Mouse (Mus musculus) CH12.LX (cell line): ENCODE measurements around the gene Mcm8. TPM values are rescaled to one million over a fixed set of nuclear protein-coding genes. Genes with fewer than 3 reads are reported as not detected.

Experiments
- DNase-seq: peaks from one replicate; pipeline ENCODE4 v3.0.0-alpha.2; 2013; ENCODE audit errors: extremely low read depth
- H3K27ac ChIP-seq: 2 replicates; pipeline ENCODE4 v1.5.1; 2012; ENCODE audit warnings: low read depth, mild to moderate bottlenecking, control low read depth, moderate library complexity; ENCODE audit not compliant: insufficient read depth
- H3K27me3 ChIP-seq: replicated peaks from 2 replicates; pipeline ENCODE3; 2012; ENCODE audit warnings: inconsistent platforms
- H3K36me3 ChIP-seq, 2 experiments: replicated peaks in 1 of 2; 2 replicates each; pipeline versions ENCODE3 to v1.6.1; 2012; ENCODE audit warnings: inconsistent platforms in 1 of 2, low read length in 1 of 2, mild to moderate bottlenecking in 1 of 2, mixed read lengths in 1 of 2, moderate library complexity in 1 of 2; ENCODE audit not compliant: control insufficient read depth in 1 of 2, insufficient read depth in 1 of 2
- H3K4me1 ChIP-seq, 2 experiments: 2 replicates each; pipeline ENCODE4 v1.6.1; 2012; ENCODE audit warnings: inconsistent platforms in 1 of 2, moderate library complexity in 1 of 2; ENCODE audit not compliant: insufficient read depth in 2 of 2, control insufficient read depth in 1 of 2
- H3K4me2 ChIP-seq: 2 replicates; pipeline ENCODE4 v1.6.1; 2012; ENCODE audit warnings: low read depth, mild to moderate bottlenecking, control low read depth; ENCODE audit not compliant: poor library complexity, insufficient read depth, severe bottlenecking
- H3K4me3 ChIP-seq, 3 experiments: fragments of 150-350 bp in 1 of 3; sonication (generic) in 1 of 3; replicated peaks in 1 of 3; 2 replicates each; pipeline versions ENCODE3 to v1.5.1; 2011 to 2012; ENCODE audit warnings: low read depth in 2 of 3, low read length in 2 of 3, mild to moderate bottlenecking in 2 of 3, moderate library complexity in 2 of 3, control low read depth in 1 of 3, improper control_type of control experiment in 1 of 3, inconsistent platforms in 1 of 3, mixed read lengths in 1 of 3; ENCODE audit not compliant: poor library complexity in 1 of 3
- H3K79me2 ChIP-seq: replicated peaks from 2 replicates; pipeline ENCODE4 v1.6.1; 2012; ENCODE audit warnings: mild to moderate bottlenecking, moderate library complexity; ENCODE audit not compliant: control insufficient read depth, poor library complexity, insufficient read depth, severe bottlenecking; ENCODE audit errors: extremely low read depth
- H3K9ac ChIP-seq: 2 replicates; pipeline ENCODE4 v1.6.1; 2012; ENCODE audit warnings: low read depth, mild to moderate bottlenecking, control low read depth, moderate library complexity; ENCODE audit not compliant: insufficient read depth
- H3K9me3 ChIP-seq: replicated peaks from 2 replicates; pipeline ENCODE3; 2012; ENCODE audit warnings: low read length, inconsistent platforms, mixed read lengths
- CHD1 ChIP-seq: IDR thresholded peaks from 2 replicates; pipeline ENCODE4 v1.6.1; 2012; ENCODE audit warnings: low read depth, low read length, improper control_type of control experiment, inconsistent platforms
- CHD2 ChIP-seq: IDR thresholded peaks from 2 replicates; pipeline ENCODE4 v1.6.1; 2011; ENCODE audit warnings: low read length, improper control_type of control experiment
- E2F4 ChIP-seq: IDR thresholded peaks from 2 replicates; pipeline ENCODE4 v1.6.1; 2011; ENCODE audit warnings: low read depth, low read length, improper control_type of control experiment; ENCODE audit not compliant: insufficient replicate concordance
- ELF1 ChIP-seq: IDR thresholded peaks from 2 replicates; pipeline ENCODE4 v1.6.1; 2014; ENCODE audit warnings: low read depth, mild to moderate bottlenecking, inconsistent platforms, low read length, improper control_type of control experiment
- EP300 ChIP-seq: IDR thresholded peaks from 2 replicates; pipeline ENCODE4 v1.6.1; 2011; ENCODE audit warnings: low read length, improper control_type of control experiment
- ETS1 ChIP-seq: conservative IDR thresholded peaks from 2 replicates; pipeline ENCODE4 v1.6.1; 2012; ENCODE audit warnings: low read depth, mild to moderate bottlenecking, inconsistent platforms, low read length, improper control_type of control experiment, moderate library complexity
- GABPA ChIP-seq: IDR thresholded peaks from 2 replicates; pipeline ENCODE4 v1.6.1; 2012; ENCODE audit warnings: low read depth, low read length, improper control_type of control experiment, inconsistent platforms; ENCODE audit not compliant: insufficient replicate concordance
- JUN ChIP-seq: IDR thresholded peaks from 2 replicates; pipeline ENCODE4 v1.6.1; 2011; ENCODE audit warnings: low read depth, mild to moderate bottlenecking, low read length, improper control_type of control experiment, moderate library complexity; ENCODE audit not compliant: insufficient read depth
- MAX ChIP-seq: IDR thresholded peaks from 2 replicates; pipeline ENCODE4 v1.6.1; 2011; ENCODE audit warnings: low read length, improper control_type of control experiment
- MEF2A ChIP-seq: IDR thresholded peaks from 2 replicates; pipeline ENCODE4 v1.6.1; 2014; ENCODE audit warnings: low read depth, mild to moderate bottlenecking, inconsistent platforms, low read length, improper control_type of control experiment, borderline replicate concordance
- NELFE ChIP-seq: IDR thresholded peaks from 2 replicates; pipeline ENCODE4 v1.6.1; 2011; ENCODE audit warnings: low read depth, low read length, improper control_type of control experiment
- NRF1 ChIP-seq: IDR thresholded peaks from 2 replicates; pipeline ENCODE4 v1.6.1; 2014; ENCODE audit warnings: low read depth, mild to moderate bottlenecking, inconsistent platforms, low read length, improper control_type of control experiment, moderate library complexity
- POLR2A ChIP-seq: IDR thresholded peaks from 2 replicates; pipeline ENCODE4 v1.6.1; 2011; ENCODE audit warnings: low read depth, mild to moderate bottlenecking, improper control_type of control experiment, low read length
- RCOR1 ChIP-seq: conservative IDR thresholded peaks from 2 replicates; pipeline ENCODE4 v1.6.1; 2012; ENCODE audit warnings: low read depth, mild to moderate bottlenecking, inconsistent platforms, low read length, improper control_type of control experiment
- TBP ChIP-seq: conservative IDR thresholded peaks from 2 replicates; pipeline ENCODE4 v1.6.1; 2011; ENCODE audit warnings: low read depth, low read length, improper control_type of control experiment
- UBTF ChIP-seq: IDR thresholded peaks from 2 replicates; pipeline ENCODE4 v1.6.1; 2012; ENCODE audit warnings: low read depth, mild to moderate bottlenecking, inconsistent platforms, low read length, improper control_type of control experiment, moderate library complexity
- ZKSCAN1 ChIP-seq: IDR thresholded peaks from 2 replicates; pipeline ENCODE4 v1.6.1; 2012; ENCODE audit warnings: low read depth, inconsistent platforms, low read length, improper control_type of control experiment, borderline replicate concordance
- ZNF384 ChIP-seq: IDR thresholded peaks from 2 replicates; pipeline ENCODE4 v1.6.1; 2012; ENCODE audit warnings: low read depth, low read length, improper control_type of control experiment, inconsistent platforms
- dilution Hi-C: fragments of 300-500 bp; cut with MboI; formaldehyde crosslinking; loops from 2 replicates; pipeline ENCODE4 v1.14.3; 2020; ENCODE audit warnings: low sequenced_read_pairs; ENCODE audit not compliant: extremely low pct_unique_long_range_greater_than_20kb, extremely low pct_ligation_motif_present
- in situ Hi-C: fragments of 300-500 bp; cut with MboI; formaldehyde crosslinking; loops from 3 replicates; pipeline ENCODE4 v1.14.3; 2019; ENCODE audit warnings: low sequenced_read_pairs, low pct_ligation_motif_present, low pct_unique_long_range_greater_than_20kb, mixed read lengths
- polyA plus RNA-seq: library from polyadenylated mRNA; unstranded; fragments of >175 nt; gene quantifications from 2 replicates; pipeline ENCODE4 v1.2.1, GENCODE M21; 2012; ENCODE audit warnings: low read depth; ENCODE audit not compliant: insufficient read length
- total RNA-seq, 2 experiments: library from RNA; depleted of rRNA; stranded (reverse); fragments of 300-350 nt in 1 of 2; fragments of >200 nt in 1 of 2; gene quantifications; 2 replicates each; pipeline ENCODE4 v1.2.3; 2012 to 2014

The Mcm8 gene
- total and polyA plus RNA-seq, 3 experiments = 24.6 to 26.9 (median 24.7) TPM

DNA sequence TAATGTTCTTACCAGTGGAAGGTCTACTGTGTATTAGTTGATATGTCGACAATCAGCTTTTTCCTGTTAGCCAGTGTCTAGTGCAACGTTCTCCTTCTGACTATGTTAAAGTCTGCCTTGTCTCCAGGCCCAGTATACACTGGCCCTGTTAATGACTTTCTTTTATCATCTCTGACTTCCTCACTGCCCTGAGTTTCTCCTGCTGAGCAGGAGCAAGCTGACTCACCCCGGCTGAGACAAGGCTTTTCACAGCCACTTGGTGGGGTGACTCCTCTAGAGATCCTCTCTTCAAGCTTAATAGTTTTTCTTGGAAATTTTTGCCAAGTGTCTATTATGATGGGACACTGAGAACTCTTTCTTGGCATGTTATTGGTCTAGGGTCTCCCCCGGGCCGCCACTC is 40.4 kb downstream of the Mcm8 start:
- Histone ChIP-seq H3K79me2 (peaks cover 7% of the 10 kb centered on the region), H3K9ac (no peak overlapping the region), H3K9me3 (no peaks in the 10 kb centered on the region), H3K4me1 (0 out of 4 replicates have a peak, but pooled peaks cover 0 to 9% of the 10 kb centered on the region in 2 experiments), H3K4me3 (no peak overlapping the region), H3K36me3 (peaks cover 14 to 72% of the 10 kb centered on the region in 2 experiments), H3K27me3 (no peaks in the 10 kb centered on the region), H3K4me2 (no peak overlapping the region), H3K27ac (no peak overlapping the region)
- no peak for DNase-seq
- no peak for TF ChIP-seq NELFE
- no peak for TF ChIP-seq ZNF384
- TF ChIP-seq E2F4 = no peak
- TF ChIP-seq ZKSCAN1 = no peak
- no peak for TF ChIP-seq MEF2A
- TF ChIP-seq JUN = no peak
- TF ChIP-seq CHD2 = no peak
- no peak for TF ChIP-seq NRF1
- TF ChIP-seq ELF1 = no peak
- no peak for TF ChIP-seq ETS1
- no peak for TF ChIP-seq RCOR1
- TF ChIP-seq TBP = no peak
- TF ChIP-seq UBTF = no peak
- no peak for TF ChIP-seq POLR2A
- in situ Hi-C loops = no loop called here
- dilution Hi-C loops = no loop called here

DNA sequence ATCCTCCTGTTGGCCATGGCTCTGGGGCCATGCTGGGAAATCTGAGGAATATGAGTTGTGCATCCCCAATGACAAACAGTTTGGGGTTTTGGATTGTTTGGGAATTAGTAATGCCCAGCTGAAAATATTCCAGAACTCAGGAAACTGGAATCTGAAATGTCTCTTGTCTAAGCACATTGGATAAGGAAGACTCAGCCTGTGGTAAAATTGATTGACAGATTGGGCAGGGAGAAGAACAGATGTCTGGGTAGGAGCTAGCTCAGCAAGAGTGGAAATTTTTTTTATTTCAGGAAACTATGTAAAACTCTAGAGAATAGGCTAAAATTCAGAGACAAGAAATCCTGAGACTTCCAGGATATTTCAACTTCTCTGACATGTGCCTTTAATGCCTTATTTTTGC is 44.5 kb downstream of the Mcm8 start:
- no peaks in the 10 kb centered on the region for H3K4me1 ChIP-seq

More for the DNA sequence above, 44.5 kb downstream of the Mcm8 start:
- in situ Hi-C loops (no loop called here), dilution Hi-C loops (no loop called here)
- no peak overlapping the region for H3K4me2 ChIP-seq
- no peak overlapping the region for H3K9ac ChIP-seq
- TF ChIP-seq UBTF (no peak), EP300 (no peak), MAX (no peak), ZKSCAN1 (no peak), GABPA (no peak), CHD1 (no peak), TBP (no peak), ETS1 (no peak), ZNF384 (no peak), CHD2 (no peak)
- no peak overlapping the region for H3K4me3 ChIP-seq
- H3K27ac ChIP-seq = no peak overlapping the region
- peaks cover 7% of the 10 kb centered on the region for H3K79me2 ChIP-seq
- no peaks in the 10 kb centered on the region for H3K9me3 ChIP-seq
- H3K36me3 ChIP-seq = peaks cover 21 to 73% of the 10 kb centered on the region in 2 experiments
- H3K27me3 ChIP-seq = no peaks in the 10 kb centered on the region
- no peak for DNase-seq
